ENCODE assay signal across 8 mouse cellular contexts in the genomic region with DNA sequence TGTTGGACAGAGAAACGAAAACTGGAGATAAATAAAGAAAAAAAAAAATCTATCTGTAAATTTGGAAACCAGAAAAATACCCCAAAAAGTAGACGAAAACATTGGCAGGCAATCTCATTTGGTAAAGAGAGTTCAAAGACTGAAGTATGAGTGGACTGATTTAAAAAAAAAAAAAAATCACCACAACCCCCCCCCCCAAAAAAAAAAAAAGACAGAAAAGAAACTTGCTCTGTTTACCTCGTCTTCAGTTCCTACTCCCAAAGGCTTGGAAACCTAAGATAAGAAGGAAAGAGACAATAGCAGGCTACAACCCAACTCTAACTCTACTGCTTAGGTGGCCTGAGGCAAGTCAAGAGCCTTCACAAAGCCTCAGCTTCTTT. TPM values are rescaled to one million over a fixed set of nuclear protein-coding genes. Genes with fewer than 3 reads are reported as not detected.
DNase-seq lines count a peak whose midpoint lies in the region; ATAC-seq and TF ChIP-seq lines count a peak whose summit lies in the region.

No protein-coding gene starts in this region.

- TF ChIP-seq CTCF in ES-Bruce4 (IDR thresholded peaks at IDR 0.05; ENCODE audit: low read depth, low read length), result no peak
- TF ChIP-seq CTCF in forebrain, postnatal 0 days (IDR thresholded peaks at IDR 0.05; ENCODE audit: low read depth), result no peak

- H3K4me3 ChIP-seq in heart, embryonic 13.5 days, result peak overlapping the region; percentile 87
- H3K4me3 ChIP-seq in ES-Bruce4 (ENCODE audit: low read depth, low read length), result peak overlapping the region; percentile 98; the same call in 1 of the 2 replicates
- peak overlapping the region; percentile 96 for H3K4me3 ChIP-seq in forebrain, postnatal 0 days (ENCODE audit: low read depth, low read length)
- peak overlapping the region; percentile 93 for H3K4me3 ChIP-seq in liver, embryonic 16.5 days (ENCODE audit: low read depth, low read length)

- TF ChIP-seq POLR2A in ES-Bruce4 (IDR thresholded peaks at IDR 0.05; ENCODE audit: insufficient read depth, low read length), result no peak

- peaks cover 38% of the 10 kb centered on the region for H3K36me3 ChIP-seq in heart, embryonic 13.5 days
- peaks cover 13% of the 10 kb centered on the region for H3K36me3 ChIP-seq in ES-Bruce4 (ENCODE audit: control insufficient read depth, insufficient read depth, low read length, poor library complexity, severe bottlenecking)
- H3K36me3 ChIP-seq in forebrain, postnatal 0 days (ENCODE audit: insufficient read depth), result peaks cover 13% of the 10 kb centered on the region
- H3K36me3 ChIP-seq in liver, embryonic 16.5 days (ENCODE audit: control insufficient read depth, insufficient read depth), result no peaks in the 10 kb centered on the region

- H3K9ac ChIP-seq in heart, embryonic 13.5 days, result peak overlapping the region; percentile 95
- peak overlapping the region; percentile 96 for H3K9ac ChIP-seq in ES-Bruce4 (ENCODE audit: low read depth, poor library complexity, severe bottlenecking)
- peak overlapping the region; percentile 71 for H3K9ac ChIP-seq in forebrain, postnatal 0 days
- peak overlapping the region; percentile 94 for H3K9ac ChIP-seq in liver, embryonic 16.5 days (ENCODE audit: low read depth, low read length)

- no peak for TF ChIP-seq EP300 in ES-Bruce4 (IDR thresholded peaks at IDR 0.05; ENCODE audit: insufficient read depth, low read depth, low read length)

- no peaks in the 10 kb centered on the region for H3K9me3 ChIP-seq in heart, embryonic 13.5 days
- no peaks in the 10 kb centered on the region for H3K9me3 ChIP-seq in ES-Bruce4 (replicated peaks; ENCODE audit: control insufficient read depth, insufficient read depth, low read length, poor library complexity, severe bottlenecking)
- H3K9me3 ChIP-seq in forebrain, postnatal 0 days (ENCODE audit: low read length), result no peaks in the 10 kb centered on the region
- no peaks in the 10 kb centered on the region for H3K9me3 ChIP-seq in liver, embryonic 16.5 days (replicated peaks; ENCODE audit: control insufficient read depth, low read length)

- H3K27me3 ChIP-seq in heart, embryonic 13.5 days (replicated peaks), result no peaks in the 10 kb centered on the region
- H3K27me3 ChIP-seq in ES-Bruce4 (ENCODE audit: control insufficient read depth, insufficient read depth, low read length, poor library complexity, severe bottlenecking), result no peaks in the 10 kb centered on the region
- no peaks in the 10 kb centered on the region for H3K27me3 ChIP-seq in forebrain, postnatal 0 days (ENCODE audit: insufficient read depth, low read length)
- H3K27me3 ChIP-seq in liver, embryonic 16.5 days (ENCODE audit: control insufficient read depth, insufficient read depth, low read depth, low read length), result no peaks in the 10 kb centered on the region

- no peak for DNase-seq in heart, postnatal 4 days
- DNase-seq in forebrain, postnatal 0 days, result no peak
- DNase-seq in testis, postnatal 10 days (ENCODE audit: low spot score), result no peak
- DNase-seq in layer of hippocampus, adult 11-12 months (ENCODE audit: low spot score), result no peak

- H3K4me1 ChIP-seq in heart, embryonic 13.5 days, result peaks cover 28% of the 10 kb centered on the region
- no peaks in the 10 kb centered on the region for H3K4me1 ChIP-seq in ES-Bruce4 (ENCODE audit: control insufficient read depth, insufficient read depth, low read length)
- peaks cover 11% of the 10 kb centered on the region; the same call in 1 of the 2 replicates for H3K4me1 ChIP-seq in forebrain, postnatal 0 days (ENCODE audit: insufficient read depth)
- peaks cover 21% of the 10 kb centered on the region for H3K4me1 ChIP-seq in liver, embryonic 16.5 days (ENCODE audit: control insufficient read depth, low read depth, low read length)

- H3K4me2 ChIP-seq in heart, embryonic 13.5 days, result peak overlapping the region; percentile 91
- H3K4me2 ChIP-seq in forebrain, postnatal 0 days (ENCODE audit: low read depth), result peak overlapping the region; percentile 79
- H3K4me2 ChIP-seq in liver, embryonic 16.5 days (ENCODE audit: low read depth, low read length), result peak overlapping the region; percentile 93

- no peak for ATAC-seq in heart, embryonic 13.5 days (ENCODE audit: extremely low read depth, insufficient number of reproducible peaks, low FRiP score, low TSS enrichment)
- no peak for ATAC-seq in forebrain, postnatal 0 days
- ATAC-seq in liver, embryonic 16.5 days (ENCODE audit: low read depth), result no peak
- ATAC-seq in CD4-positive, CD25-positive, alpha-beta regulatory T cell, adult 4 months, result no peak

- WGBS in heart, embryonic 13.5 days, result 60% methylated on average over 3 of the region's 3 CpGs
- WGBS in forebrain, postnatal 0 days, result 49% methylated on average over 3 of the region's 3 CpGs
- 38% methylated on average over 3 of the region's 3 CpGs for WGBS in liver, embryonic 16.5 days (ENCODE audit: insufficient replicate concordance)

- peak overlapping the region; percentile 83; the same call in 1 of the 2 replicates for H3K27ac ChIP-seq in heart, embryonic 13.5 days (replicated peaks)
- H3K27ac ChIP-seq in ES-Bruce4 (ENCODE audit: insufficient read depth, low read length), result no peak overlapping the region
- peak overlapping the region; percentile 88 for H3K27ac ChIP-seq in forebrain, postnatal 0 days (ENCODE audit: low read depth, low read length)
- H3K27ac ChIP-seq in liver, embryonic 16.5 days (ENCODE audit: low read length), result peak overlapping the region; percentile 75

RNA-seq across cellular contexts. Expression of a gene that starts 1.1 kb away (rescaled TPM):
- 23.2 and 23.7 TPM in 2 replicates for polyA plus RNA-seq in heart, embryonic 13.5 days (2015; fragmentation: Nextera tagmentation; extraction: Ambion mirVana)
- 10 to 100 TPM; 26.1 TPM for total RNA-seq in heart, postnatal 4 days (2021)
- polyA plus RNA-seq in ES-Bruce4 (2011; ENCODE audit: insufficient read depth, insufficient read length, low read depth, missing spikeins), result 31.0 and 31.4 TPM in 2 replicates
- 98.2 and 103 TPM in 2 replicates for total RNA-seq in forebrain, postnatal 0 days (2014; rRNA removed)
- polyA plus RNA-seq in forebrain, postnatal 0 days (2015; fragmentation: Nextera tagmentation; extraction: Ambion mirVana), result 49.6 and 55.3 TPM in 2 replicates
- 27.1 and 28.2 TPM in 2 replicates for polyA plus RNA-seq in liver, embryonic 16.5 days (2015; fragmentation: Nextera tagmentation; extraction: Ambion mirVana)
- 10 to 100 TPM in 1 of 2 experiments, 1 to 10 TPM in 1; 8.4 to 15.3 TPM for polyA plus RNA-seq in CD4-positive, CD25-positive, alpha-beta regulatory T cell, adult 4 months (2017; shearing (Covaris generic))

RNA-seq across cellular contexts. Expression of a gene that starts 50.8 kb away (rescaled TPM):
- polyA plus RNA-seq in heart, embryonic 13.5 days (2015; fragmentation: Nextera tagmentation; extraction: Ambion mirVana), result 1.1 and 1.9 TPM in 2 replicates
- under 1 TPM; 0.65 to 0.79 TPM for total RNA-seq in heart, postnatal 4 days (2021)
- 17.1 and 25.6 TPM in 2 replicates for polyA plus RNA-seq in ES-Bruce4 (2011; ENCODE audit: insufficient read depth, insufficient read length, low read depth, missing spikeins)
- total RNA-seq in forebrain, postnatal 0 days (2014; rRNA removed), result 167 and 223 TPM in 2 replicates
- polyA plus RNA-seq in forebrain, postnatal 0 days (2015; fragmentation: Nextera tagmentation; extraction: Ambion mirVana), result 97.3 and 134 TPM in 2 replicates
- polyA plus RNA-seq in liver, embryonic 16.5 days (2015; fragmentation: Nextera tagmentation; extraction: Ambion mirVana), result 4.9 and 5.1 TPM in 2 replicates
- polyA plus RNA-seq in CD4-positive, CD25-positive, alpha-beta regulatory T cell, adult 4 months (2017; shearing (Covaris generic)), result under 1 TPM in 1 of 2 experiments, not detected in 1; 0.13 TPM
